Mouse (Mus musculus) kidney, postnatal 36 days (tissue): ENCODE measurements at regions not wholly inside any gene's neighbourhood (a gene's known extent, or its start where the extent isn't known, plus 50 kb on each side); places are given as distances from the start of the nearest gene placed in this dataset.
"Not testable (repeated sequence)": the region's sequence is repeated elsewhere in the genome, so short reads cannot be mapped to it uniquely, and the experiment has no call there.

Source experiments
- DNase-seq, 2 experiments: peaks; one replicate each; pipeline ENCODE4 v3.0.0; 2021 to 2022; ENCODE audit warnings: mixed read lengths in 2 of 2

GRCm38 (mm10) chrX:99732526-99732925 lies 88.3 kb upstream of the Tmem28 start:
- no peak for DNase-seq

- peak; percentile 24 to 51 for DNase-seq
Observed at GRCm38 (mm10) chrX:99725101-99725500, 95.7 kb upstream of the Tmem28 start.

GRCm38 (mm10) chrX:99695366-99695765 lies 125.5 kb upstream of the Tmem28 start:
- DNase-seq: peak; percentile 5 to 32

- DNase-seq: no peak
Observed at GRCm38 (mm10) chrX:99690971-99691370, 129.8 kb upstream of the Tmem28 start.

- DNase-seq: no peak
Observed at GRCm38 (mm10) chrX:99689761-99690160, 131.1 kb upstream of the Tmem28 start.

- DNase-seq: not testable (repeated sequence)
Observed at GRCm38 (mm10) chrX:99682491-99682890, 138.3 kb upstream of the Tmem28 start.

GRCm38 (mm10) chrX:99667596-99667995 lies 153.2 kb upstream of the Tmem28 start:
- no peak for DNase-seq

GRCm38 (mm10) chrX:99662566-99662965 lies 158.3 kb upstream of the Tmem28 start:
- no peak for DNase-seq

- peak in 1 of 2 experiments; percentile 5 for DNase-seq
Observed at GRCm38 (mm10) chrX:99659496-99660140, 161.2 kb upstream of the Tmem28 start.

GRCm38 (mm10) chrX:99657790-99658451 lies 162.9 kb upstream of the Tmem28 start:
- DNase-seq: peak; percentile 35 to 77

- DNase-seq: no peak
Observed at GRCm38 (mm10) chrX:99656988-99657387, 163.8 kb upstream of the Tmem28 start.

GRCm38 (mm10) chrX:99632211-99632775 lies 161.2 kb upstream of the Pja1 start:
- DNase-seq: peak; percentile 77 to 88

GRCm38 (mm10) chrX:99624515-99625179 lies 153.6 kb upstream of the Pja1 start:
- no peak for DNase-seq

- DNase-seq: no peak
Observed at GRCm38 (mm10) chrX:99612130-99612759, 141.2 kb upstream of the Pja1 start.

- DNase-seq: peak; percentile 19 to 30
Observed at GRCm38 (mm10) chrX:99610096-99610495, 139.0 kb upstream of the Pja1 start.

GRCm38 (mm10) chrX:99609591-99609990 lies 138.5 kb upstream of the Pja1 start:
- peak; percentile 71 to 73 for DNase-seq

- no peak for DNase-seq
Observed at GRCm38 (mm10) chrX:99608284-99608692, 137.2 kb upstream of the Pja1 start.

GRCm38 (mm10) chrX:99605084-99605824 lies 134.2 kb upstream of the Pja1 start:
- peak; percentile 72 to 82 for DNase-seq

- DNase-seq: no peak
Observed at GRCm38 (mm10) chrX:99603714-99604113, 132.6 kb upstream of the Pja1 start.

GRCm38 (mm10) chrX:99602268-99602885 lies 131.3 kb upstream of the Pja1 start:
- peak; percentile 39 to 43 for DNase-seq

- no peak for DNase-seq
Observed at GRCm38 (mm10) chrX:99595493-99595892, 124.4 kb upstream of the Pja1 start.
